Mouse (Mus musculus) CD4-positive, CD25-positive, alpha-beta regulatory T cell (primary cell): ENCODE measurements around the gene Txlng. TPM values are rescaled to one million over a fixed set of nuclear protein-coding genes. Genes with fewer than 3 reads are reported as not detected.

Experiments used
- polyA plus RNA-seq: library from polyadenylated mRNA; unstranded; fragments of 100-300 nt; shearing (Covaris generic); gene quantifications from one replicate; pipeline ENCODE4 v1.2.1, GENCODE M21; 2017

Gene Txlng
- polyA plus RNA-seq = 14.6 TPM

DNA sequence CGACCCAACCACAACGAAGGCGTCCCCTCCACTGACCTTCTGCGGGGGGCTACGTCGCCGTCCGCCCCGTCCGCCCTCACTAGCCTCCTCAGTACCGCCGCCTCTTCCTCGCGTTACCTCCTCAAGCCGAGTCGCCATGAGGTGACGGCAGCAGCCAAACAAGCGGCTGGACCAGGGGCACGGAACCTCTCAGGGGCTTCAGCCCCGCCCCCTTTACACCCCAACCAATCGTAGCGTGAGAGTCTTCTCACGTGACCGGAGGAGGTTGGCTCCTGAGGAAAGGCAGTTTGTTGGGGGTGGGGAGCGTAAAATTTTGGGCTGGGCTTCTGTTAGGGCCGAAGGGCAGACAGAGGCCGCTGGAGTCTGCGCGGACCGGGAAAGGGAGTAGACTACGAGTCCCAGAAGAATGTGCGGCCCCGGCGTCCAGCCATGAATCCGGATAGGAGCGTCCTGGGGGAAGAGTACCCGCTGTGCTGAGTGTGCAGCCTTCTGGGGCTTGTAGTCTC lies at the start of gene Txlng:
Txlng (minus strand) TSS at position 252 of the 506 bp plus-strand sequence.

DNA sequence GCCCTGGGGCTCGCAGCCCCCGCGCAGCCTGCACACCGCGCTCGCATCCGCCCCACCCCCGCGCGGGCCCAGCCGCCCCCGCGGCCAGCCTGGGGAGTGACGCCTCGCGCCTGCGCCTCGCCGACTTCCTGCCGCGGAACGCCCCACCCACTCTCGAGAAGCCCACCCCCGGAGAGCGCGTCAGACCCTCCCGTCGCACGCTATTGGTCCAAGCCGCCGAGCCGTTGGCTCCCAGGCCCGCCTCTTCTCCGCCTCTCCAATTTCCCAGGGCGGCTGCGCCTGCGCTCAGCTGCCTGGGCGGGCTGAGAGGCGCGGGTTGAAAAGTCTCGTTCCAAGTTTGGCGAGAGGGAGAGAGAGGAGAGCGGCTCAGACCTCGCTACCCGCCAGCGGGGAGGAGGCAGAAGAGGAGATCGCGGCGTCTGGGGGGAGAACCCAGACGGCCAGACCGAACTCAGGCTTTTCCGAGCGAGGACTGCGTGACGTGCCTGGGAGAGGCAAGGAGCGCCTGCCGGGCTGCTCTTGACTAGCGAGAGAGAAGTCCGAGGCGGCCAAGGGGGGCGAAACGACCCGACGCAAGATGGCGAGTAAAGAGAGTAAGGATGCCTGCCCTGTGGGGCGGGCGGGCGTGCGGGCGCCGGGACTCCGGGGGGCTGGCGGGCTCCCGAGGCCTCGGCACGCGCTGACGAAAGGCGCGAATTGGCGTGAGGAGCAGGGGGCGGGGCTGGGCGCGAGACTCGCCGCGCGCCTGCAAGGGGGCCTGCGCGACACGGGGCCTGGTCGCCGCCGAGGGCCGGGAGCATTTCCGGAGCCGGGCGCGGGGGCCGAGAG lies 68.9 kb downstream of the Txlng start, which contains the start of gene Rbbp7:
Rbbp7 (plus strand) TSS at position 288 of the 828 bp plus-strand sequence.

Other genes with a start within 250 kb of the Txlng start
- gene Reps2, start 185.8 kb downstream of the Txlng start, polyA plus RNA-seq = 0.24 TPM
- 262 TPM for gene Rbbp7, start 69.1 kb downstream of the Txlng start, polyA plus RNA-seq
- 46.7 TPM for gene Syap1, start 59.0 kb upstream of the Txlng start, polyA plus RNA-seq
- gene Ctps2, start 71.8 kb upstream of the Txlng start, polyA plus RNA-seq = 263 TPM
- gene S100g, start 135.1 kb upstream of the Txlng start, polyA plus RNA-seq = 1.1 TPM